Mouse (Mus musculus): Measurements from ENCODE around the gene Sf3a2. TPM values are rescaled to one million over a fixed set of nuclear protein-coding genes. Genes with fewer than 3 reads are reported as not detected.

The Sf3a2 gene
- polyA plus RNA-seq, 1 experiment = 413 TPM

- Histone ChIP-seq H3K4me1 (peaks cover 46% of the 10 kb centered on the region), H3K27me3 (replicated peaks) (no peaks in the 10 kb centered on the region), H3K36me3 (replicated peaks; ENCODE audit: low read length) (peaks cover 99% of the 10 kb centered on the region), H3K4me3 (replicated peaks) (no peak overlapping the region), H3K9me3 (no peaks in the 10 kb centered on the region)
- TF ChIP-seq GATA1 (IDR thresholded peaks at IDR 0.05; ENCODE audit: borderline replicate concordance, low read length) (no peak), FLI1 (IDR thresholded peaks at IDR 0.05; ENCODE audit: low read length) (no peak)
Measured at GRCm38 (mm10) chr10:80790761-80791404, 7.1 kb upstream of the Sf3a2 start.

GRCm38 (mm10) chr10:80791476-80792174, 6.4 kb upstream of the Sf3a2 start:
- Histone ChIP-seq H3K4me3 (replicated peaks) (no peak overlapping the region), H3K4me1 (peaks cover 53% of the 10 kb centered on the region), H3K27me3 (replicated peaks) (no peaks in the 10 kb centered on the region), H3K9me3 (no peaks in the 10 kb centered on the region), H3K36me3 (replicated peaks; ENCODE audit: low read length) (peaks cover 99% of the 10 kb centered on the region)
- TF ChIP-seq GATA1 (IDR thresholded peaks at IDR 0.05; ENCODE audit: borderline replicate concordance, low read length) (no peak), FLI1 (IDR thresholded peaks at IDR 0.05; ENCODE audit: low read length) (no peak)

- Histone ChIP-seq H3K9me3 (no peaks in the 10 kb centered on the region), H3K36me3 (replicated peaks; ENCODE audit: low read length) (peaks cover 94% of the 10 kb centered on the region), H3K4me1 (peaks cover 61% of the 10 kb centered on the region), H3K4me3 (replicated peaks) (no peak overlapping the region), H3K27me3 (replicated peaks) (no peaks in the 10 kb centered on the region)
- no peak for TF ChIP-seq GATA1 (IDR thresholded peaks at IDR 0.05; ENCODE audit: borderline replicate concordance, low read length)
- TF ChIP-seq FLI1 (IDR thresholded peaks at IDR 0.05; ENCODE audit: low read length) = no peak
Measured at GRCm38 (mm10) chr10:80792175-80793032, 5.6 kb upstream of the Sf3a2 start.

GRCm38 (mm10) chr10:80793033-80793784, 4.8 kb upstream of the Sf3a2 start:
- Histone ChIP-seq H3K4me3 (replicated peaks) (no peak overlapping the region), H3K36me3 (replicated peaks; ENCODE audit: low read length) (peaks cover 86% of the 10 kb centered on the region), H3K4me1 (peaks cover 62% of the 10 kb centered on the region), H3K27me3 (replicated peaks) (no peaks in the 10 kb centered on the region), H3K9me3 (no peaks in the 10 kb centered on the region)
- no peak for TF ChIP-seq FLI1 (IDR thresholded peaks at IDR 0.05; ENCODE audit: low read length)
- TF ChIP-seq GATA1 (IDR thresholded peaks at IDR 0.05; ENCODE audit: borderline replicate concordance, low read length) = no peak

GRCm38 (mm10) chr10:80793803-80794202, 4.2 kb upstream of the Sf3a2 start:
- Histone ChIP-seq H3K36me3 (replicated peaks; ENCODE audit: low read length) (peaks cover 80% of the 10 kb centered on the region), H3K9me3 (no peaks in the 10 kb centered on the region), H3K4me3 (replicated peaks) (no peak overlapping the region), H3K4me1 (peaks cover 62% of the 10 kb centered on the region), H3K27me3 (replicated peaks) (no peaks in the 10 kb centered on the region)
- TF ChIP-seq FLI1 (IDR thresholded peaks at IDR 0.05; ENCODE audit: low read length) (no peak), GATA1 (IDR thresholded peaks at IDR 0.05; ENCODE audit: borderline replicate concordance, low read length) (no peak)

GRCm38 (mm10) chr10:80794750-80795149, 3.2 kb upstream of the Sf3a2 start:
- Histone ChIP-seq H3K36me3 (replicated peaks; ENCODE audit: low read length) (peaks cover 71% of the 10 kb centered on the region), H3K4me1 (peaks cover 70% of the 10 kb centered on the region), H3K4me3 (replicated peaks) (no peak overlapping the region), H3K27me3 (replicated peaks) (no peaks in the 10 kb centered on the region), H3K9me3 (no peaks in the 10 kb centered on the region)
- TF ChIP-seq GATA1 (IDR thresholded peaks at IDR 0.05; ENCODE audit: borderline replicate concordance, low read length) = no peak

GRCm38 (mm10) chr10:80796307-80796848, 1.6 kb upstream of the Sf3a2 start:
- peaks cover 75% of the 10 kb centered on the region for H3K4me1 ChIP-seq
- TF ChIP-seq GATA1 (IDR thresholded peaks at IDR 0.05; ENCODE audit: borderline replicate concordance, low read length) = no peak
- no peak for TF ChIP-seq FLI1 (IDR thresholded peaks at IDR 0.05; ENCODE audit: low read length)
- H3K9me3 ChIP-seq = no peaks in the 10 kb centered on the region
- H3K27me3 ChIP-seq (replicated peaks) = no peaks in the 10 kb centered on the region
- H3K4me3 ChIP-seq (replicated peaks) = peak overlapping the region; percentile 100
- peaks cover 71% of the 10 kb centered on the region for H3K36me3 ChIP-seq (replicated peaks; ENCODE audit: low read length)

GRCm38 (mm10) chr10:80797186-80798149, 530 bp upstream of the Sf3a2 start:
- peak overlapping the region; percentile 100 for H3K4me3 ChIP-seq (replicated peaks)
- H3K36me3 ChIP-seq (replicated peaks; ENCODE audit: low read length) = peaks cover 71% of the 10 kb centered on the region
- H3K4me1 ChIP-seq = peaks cover 68% of the 10 kb centered on the region
- no peaks in the 10 kb centered on the region for H3K27me3 ChIP-seq (replicated peaks)
- no peak for TF ChIP-seq GATA1 (IDR thresholded peaks at IDR 0.05; ENCODE audit: borderline replicate concordance, low read length)
- TF ChIP-seq FLI1 (IDR thresholded peaks at IDR 0.05; ENCODE audit: low read length) = no peak
- no peaks in the 10 kb centered on the region for H3K9me3 ChIP-seq
